Mouse (Mus musculus) monocyte, adult 59 days (primary cell): ENCODE measurements around the gene Plod2. TPM values are rescaled to one million over a fixed set of nuclear protein-coding genes. Genes with fewer than 3 reads are reported as not detected.

Source experiments
- total RNA-seq, 2 experiments: library from RNA; stranded (reverse); gene quantifications; one replicate each; pipeline ENCODE4 v1.2.4; 2023

Plod2 gene
- total RNA-seq: not detected

GRCm38 (mm10) chr9:92541977-92542561 is at the start of gene Plod2:
TSS of gene Plod2 (plus strand) at chr9:92542223.

Other genes starting within 250 kb of the Plod2 start
- not detected for gene 1700057G04Rik, start 232.8 kb upstream of the Plod2 start, total RNA-seq
- under 1 TPM; 0.15 to 0.58 TPM for gene Plscr4, start 84.8 kb upstream of the Plod2 start, total RNA-seq